Mouse (Mus musculus) hindbrain, embryonic 16.5 days (tissue): ENCODE data around the gene Ppp5c. TPM values are rescaled to one million over a fixed set of nuclear protein-coding genes. Genes with fewer than 3 reads are reported as not detected.

Source experiments
- ATAC-seq: fragments of 200-750 bp; cut with Nextera tagmentation; 2 replicates; pipeline ENCODE4 v1.8.0; 2017; ENCODE audit warnings: moderate TSS enrichment, moderate library complexity
- H3K27ac ChIP-seq: fragments of 300-500 bp; sonication (generic); 2 replicates; pipeline ENCODE4 v1.5.1; 2014; ENCODE audit warnings: low read depth, mild to moderate bottlenecking, control low read depth, low read length, moderate library complexity
- H3K27me3 ChIP-seq: fragments of 300-500 bp; sonication (generic); replicated peaks from 2 replicates; pipeline ENCODE4 v1.6.1; 2014; ENCODE audit warnings: low read length; ENCODE audit not compliant: control insufficient read depth, insufficient read depth
- H3K36me3 ChIP-seq: fragments of 300-500 bp; sonication (generic); 2 replicates; pipeline ENCODE4 v1.6.1; 2014; ENCODE audit warnings: mild to moderate bottlenecking, low read length, moderate library complexity, mixed read lengths; ENCODE audit not compliant: control insufficient read depth, insufficient read depth
- H3K4me1 ChIP-seq: fragments of 300-500 bp; sonication (generic); 2 replicates; pipeline ENCODE4 v1.6.1; 2014; ENCODE audit warnings: low read depth, low read length; ENCODE audit not compliant: control insufficient read depth, insufficient read depth
- H3K4me2 ChIP-seq: fragments of 300-500 bp; sonication (generic); 2 replicates; pipeline ENCODE4 v1.6.1; 2014; ENCODE audit warnings: mild to moderate bottlenecking, low read length, control low read depth, moderate library complexity
- H3K4me3 ChIP-seq: fragments of 300-500 bp; sonication (generic); 2 replicates; pipeline ENCODE4 v1.5.1; 2014; ENCODE audit warnings: mild to moderate bottlenecking, low read length, control low read depth, moderate library complexity
- H3K9ac ChIP-seq: fragments of 300-500 bp; sonication (generic); 2 replicates; pipeline ENCODE4 v1.6.1; 2014; ENCODE audit warnings: low read depth, mild to moderate bottlenecking, control low read depth, low read length, moderate library complexity
- H3K9me3 ChIP-seq: fragments of 300-500 bp; sonication (generic); 2 replicates; pipeline ENCODE4 v1.6.1; 2014; ENCODE audit warnings: mild to moderate bottlenecking, low read length, moderate library complexity; ENCODE audit not compliant: control insufficient read depth
- WGBS: fragments of 180-500 bp; shearing (Covaris S2); extraction: QIAGEN DNeasy Blood & Tissue Kit; methylation state at CpG from one replicate; pipeline ENCODE4 v1.1.7; 2014; 5-methylcytosine and 5-hydroxymethylcytosine counted together
- polyA plus RNA-seq: library from polyadenylated mRNA; unstranded; fragments of >200 nt; fragmentation: Nextera tagmentation; extraction: Ambion mirVana; gene quantifications from 2 replicates; pipeline ENCODE4 v1.2.1, GENCODE M21; 2015

Gene Ppp5c
- polyA plus RNA-seq, 1 experiment from 2014 or later, result 138 TPM

DNA sequence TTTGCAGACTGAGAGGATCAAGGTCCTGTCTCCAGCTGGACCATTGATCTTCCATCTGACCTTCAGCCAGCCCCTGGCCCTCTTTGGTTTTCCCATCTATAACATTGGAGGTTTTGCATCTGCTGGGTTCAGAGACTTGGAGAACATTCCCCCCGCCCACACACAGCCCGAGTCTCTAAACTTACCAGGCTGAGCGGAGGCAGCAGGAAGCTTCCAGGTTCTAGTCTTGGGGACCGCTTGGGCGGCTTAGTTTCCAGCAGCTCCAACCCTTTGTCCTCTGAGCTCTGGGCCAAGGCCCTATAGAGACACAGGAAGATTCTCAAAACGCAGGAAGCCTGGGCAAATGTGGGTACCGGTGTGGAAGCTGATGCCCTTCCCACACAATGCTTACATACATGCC lies 11.6 kb upstream of the Ppp5c start:
- no peak overlapping the region for H3K9ac ChIP-seq
- H3K27ac ChIP-seq, result no peak overlapping the region
- ATAC-seq, result no peak
- H3K4me1 ChIP-seq, result no peaks in the 10 kb centered on the region
- H3K4me3 ChIP-seq, result no peak overlapping the region
- no peaks in the 10 kb centered on the region for H3K27me3 ChIP-seq
- 88% methylated on average over 7 of the region's 7 CpGs for WGBS
- no peaks in the 10 kb centered on the region for H3K9me3 ChIP-seq
- H3K36me3 ChIP-seq, result peaks cover 2% of the 10 kb centered on the region; the same call in 1 of the 2 replicates
- H3K4me2 ChIP-seq, result no peak overlapping the region

DNA sequence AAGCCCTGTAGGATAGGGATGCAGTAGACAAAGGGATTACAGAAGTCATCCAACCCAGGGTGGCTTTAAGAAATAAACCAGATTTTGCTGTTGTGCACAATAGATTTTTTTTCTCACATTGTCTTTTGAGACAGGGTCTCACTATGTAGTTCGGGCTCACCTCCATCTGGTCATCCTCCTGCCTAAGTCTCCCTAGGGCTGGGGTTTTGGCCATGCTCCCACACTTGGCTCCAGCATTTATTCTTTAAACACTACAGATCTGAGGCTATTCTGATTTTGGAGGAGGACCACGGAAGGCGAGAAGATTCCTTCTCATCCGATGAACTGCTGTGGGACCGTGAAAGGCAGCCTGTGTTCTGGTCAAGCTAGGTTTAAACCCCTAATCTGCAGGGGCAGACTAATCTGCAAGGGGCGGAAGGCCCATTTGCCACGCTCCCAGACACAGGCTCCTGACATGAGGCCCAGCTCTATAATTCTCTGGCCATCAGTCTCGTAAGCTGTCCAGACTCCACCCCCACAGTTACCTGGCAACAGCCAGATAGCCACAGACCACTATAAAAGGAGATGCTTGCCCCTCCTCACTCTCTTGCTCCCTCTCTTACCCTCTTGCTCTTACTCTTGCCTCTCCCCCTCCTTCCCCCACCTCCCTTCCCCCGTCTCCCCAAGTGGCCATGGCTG lies 10.4 kb upstream of the Ppp5c start:
- peak; percentile 71 for ATAC-seq
- H3K27ac ChIP-seq, result peak overlapping the region; percentile 34; the same call in 1 of the 2 replicates
- H3K4me2 ChIP-seq, result no peak overlapping the region
- H3K9ac ChIP-seq, result no peak overlapping the region
- 33% methylated on average over 9 of the region's 9 CpGs for WGBS
- no peaks in the 10 kb centered on the region for H3K27me3 ChIP-seq
- no peaks in the 10 kb centered on the region for H3K4me1 ChIP-seq
- no peaks in the 10 kb centered on the region for H3K36me3 ChIP-seq
- H3K9me3 ChIP-seq, result no peaks in the 10 kb centered on the region
- H3K4me3 ChIP-seq, result no peak overlapping the region

DNA sequence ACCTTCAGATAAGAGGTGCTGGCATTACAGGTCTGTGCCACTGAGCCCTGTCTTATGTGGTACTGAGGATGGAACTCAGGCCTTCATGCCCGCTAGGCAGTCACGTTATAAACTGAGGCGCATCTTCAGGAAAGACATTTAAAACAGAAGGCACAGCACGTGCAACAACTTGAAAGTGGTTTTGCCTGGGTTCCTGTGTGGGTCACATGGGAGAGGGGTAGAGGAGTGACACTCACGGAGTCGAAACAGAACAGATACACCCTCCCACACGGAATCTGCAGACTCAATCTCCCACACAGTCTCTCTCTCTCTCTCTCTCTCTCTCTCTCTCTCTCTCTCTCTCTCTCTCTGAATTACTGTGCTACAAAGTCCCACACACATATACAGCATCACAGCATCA lies 2.5 kb upstream of the Ppp5c start:
- Histone ChIP-seq H3K9me3 (no peaks in the 10 kb centered on the region), H3K4me1 (peaks cover 14% of the 10 kb centered on the region), H3K9ac (no peak overlapping the region), H3K36me3 (no peaks in the 10 kb centered on the region), H3K4me2 (no peak overlapping the region), H3K27me3 (no peaks in the 10 kb centered on the region; the same call in 1 of the 2 replicates), H3K27ac (no peak overlapping the region), H3K4me3 (no peak overlapping the region)
- no peak for ATAC-seq
- 80% methylated on average over 7 of the region's 7 CpGs for WGBS

DNA sequence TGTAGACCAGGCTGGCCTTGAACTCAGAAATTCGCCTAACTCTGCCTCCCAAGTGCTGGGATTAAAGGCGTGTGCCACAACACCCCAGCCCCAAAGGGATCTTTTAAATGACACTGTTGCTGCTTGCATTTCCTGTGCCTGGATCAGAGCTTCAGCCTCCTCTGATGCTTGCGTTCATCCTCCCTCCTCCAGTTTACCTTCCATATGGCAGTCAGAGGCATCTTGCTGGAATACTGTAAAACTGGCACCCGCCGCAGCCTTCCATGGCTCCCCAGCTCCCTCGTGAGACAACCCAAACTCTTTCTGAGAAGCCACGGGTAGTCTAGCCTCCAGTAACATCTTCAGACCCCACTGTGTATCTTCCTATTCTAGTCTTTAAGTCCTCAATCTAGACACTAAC lies 1.2 kb upstream of the Ppp5c start:
- 70% methylated on average over 7 of the region's 7 CpGs for WGBS
- H3K4me3 ChIP-seq, result no peak overlapping the region
- H3K27ac ChIP-seq, result no peak overlapping the region
- H3K27me3 ChIP-seq, result no peaks in the 10 kb centered on the region; the same call in 1 of the 2 replicates
- peaks cover 20% of the 10 kb centered on the region for H3K4me1 ChIP-seq
- no peak overlapping the region for H3K9ac ChIP-seq
- H3K4me2 ChIP-seq, result no peak overlapping the region
- peaks cover 3% of the 10 kb centered on the region; the same call in 1 of the 2 replicates for H3K36me3 ChIP-seq
- ATAC-seq, result no peak
- no peaks in the 10 kb centered on the region for H3K9me3 ChIP-seq

DNA sequence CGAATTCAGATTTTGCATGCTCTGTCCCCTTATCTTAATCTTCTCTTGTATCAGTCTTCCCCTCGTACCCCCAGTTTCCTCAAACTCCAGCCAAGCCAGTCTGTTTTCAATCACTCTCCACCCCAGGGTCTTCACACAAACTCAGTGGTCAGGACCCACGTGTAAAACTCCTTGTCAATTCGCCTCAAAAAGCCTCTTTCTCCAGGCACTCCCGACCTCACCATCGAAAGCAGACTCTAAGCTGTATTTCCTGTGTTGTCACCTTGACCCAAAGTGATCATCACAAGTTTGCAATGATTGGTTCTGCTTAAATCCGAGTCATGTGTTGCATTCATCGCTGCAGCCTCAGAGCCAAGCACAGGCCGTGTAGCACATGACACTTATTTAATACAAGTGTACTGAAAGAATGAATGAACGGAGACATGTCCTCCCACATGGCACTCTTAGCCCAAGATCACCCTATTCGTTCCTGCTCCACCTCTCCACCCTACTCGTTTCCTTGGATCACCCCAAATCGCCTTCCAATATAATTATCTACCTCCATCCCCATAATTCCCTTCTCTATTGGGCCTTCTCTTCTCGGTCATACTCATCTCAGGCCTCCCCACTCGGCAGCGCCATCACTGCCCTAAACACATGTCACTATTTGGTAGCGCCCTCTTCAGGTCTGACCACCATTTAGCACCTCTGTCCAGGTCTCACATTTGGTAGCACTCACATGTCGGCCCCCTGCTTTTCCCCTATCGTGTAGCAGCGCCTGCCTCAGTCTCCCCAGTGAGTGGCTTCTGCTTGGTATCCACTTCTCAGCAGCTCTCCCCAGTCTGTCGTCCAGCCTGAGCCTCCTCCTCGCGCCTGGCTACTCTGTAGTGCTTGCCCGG lies 775 bp downstream of the Ppp5c start:
- H3K4me3 ChIP-seq, result peak overlapping the region; percentile 85
- 9% methylated on average over 24 of the region's 24 CpGs for WGBS
- H3K36me3 ChIP-seq, result peaks cover 13% of the 10 kb centered on the region
- no peaks in the 10 kb centered on the region; the same call in 1 of the 2 replicates for H3K27me3 ChIP-seq
- H3K9me3 ChIP-seq, result no peaks in the 10 kb centered on the region
- H3K9ac ChIP-seq, result peak overlapping the region; percentile 88
- peak overlapping the region; percentile 79 for H3K27ac ChIP-seq
- peaks cover 20% of the 10 kb centered on the region for H3K4me1 ChIP-seq
- peak overlapping the region; percentile 56 for H3K4me2 ChIP-seq
- peak; percentile 8; the same call in 1 of the 2 replicates for ATAC-seq

DNA sequence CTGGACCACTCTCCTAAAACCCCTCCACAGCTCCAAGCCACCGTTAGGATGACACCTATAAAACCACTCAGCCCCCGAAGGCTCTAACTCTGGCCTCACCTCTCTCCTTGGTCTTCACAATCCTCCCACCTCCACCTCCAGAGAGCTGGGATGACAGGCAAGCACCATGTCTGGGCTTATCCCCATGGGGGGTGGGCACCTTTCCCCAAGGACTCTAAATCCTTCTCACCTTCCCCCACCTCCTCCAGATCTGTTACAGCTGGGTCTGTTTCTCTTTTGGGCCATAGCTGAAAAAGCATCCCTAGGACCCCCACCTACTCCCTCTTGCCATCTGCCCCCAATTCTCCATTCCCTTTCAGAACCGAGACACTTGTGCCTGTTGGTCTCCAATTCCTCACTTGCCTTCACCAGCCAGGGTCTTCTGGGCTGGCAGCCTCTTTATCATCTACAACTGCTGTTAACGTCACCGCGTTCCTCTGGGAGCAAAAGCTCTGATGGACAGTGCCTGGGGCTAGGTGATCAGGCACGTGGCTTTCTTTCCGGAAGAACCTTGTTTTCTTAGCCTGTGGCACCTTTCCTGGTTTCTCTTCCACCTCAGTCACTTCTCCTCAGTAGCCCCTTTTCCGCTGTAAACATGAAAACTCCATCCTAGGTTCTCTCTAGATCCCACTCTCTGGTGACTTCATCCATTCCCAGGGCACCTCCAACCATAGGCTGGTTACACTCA lies 1.7 kb downstream of the Ppp5c start:
- Histone ChIP-seq H3K27ac (no peak overlapping the region), H3K9ac (no peak overlapping the region; the same call in 1 of the 2 replicates), H3K27me3 (no peaks in the 10 kb centered on the region), H3K36me3 (peaks cover 19% of the 10 kb centered on the region), H3K9me3 (no peaks in the 10 kb centered on the region), H3K4me3 (peak overlapping the region; percentile 85), H3K4me1 (peaks cover 20% of the 10 kb centered on the region), H3K4me2 (peak overlapping the region; percentile 56)
- no peak for ATAC-seq
- WGBS, result 76% methylated on average over 9 of the region's 9 CpGs

DNA sequence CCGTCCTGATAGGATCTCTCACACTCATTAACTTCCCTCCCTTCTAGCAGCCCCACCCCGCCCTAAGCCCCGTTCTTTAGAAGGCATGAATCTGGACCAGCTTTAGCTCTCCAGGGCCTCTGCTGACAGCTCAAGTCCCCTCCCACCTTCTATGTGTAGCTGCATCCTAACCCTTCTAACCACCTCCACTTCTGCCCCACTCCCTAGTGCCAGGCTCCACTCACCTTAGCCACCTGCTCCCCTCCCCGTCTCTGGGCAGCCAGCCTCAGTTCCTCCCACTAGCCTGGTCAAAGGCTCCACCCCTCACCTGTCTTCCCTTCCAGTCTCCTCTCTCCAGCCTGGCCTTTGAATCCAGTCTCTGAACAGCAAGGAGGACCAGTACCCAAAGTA lies 2.2 kb downstream of the Ppp5c start:
- no peak for ATAC-seq
- no peaks in the 10 kb centered on the region for H3K9me3 ChIP-seq
- H3K4me2 ChIP-seq, result no peak overlapping the region
- no peak overlapping the region; the same call in 1 of the 2 replicates for H3K9ac ChIP-seq
- peaks cover 25% of the 10 kb centered on the region for H3K36me3 ChIP-seq
- H3K4me3 ChIP-seq, result no peak overlapping the region
- H3K27me3 ChIP-seq, result no peaks in the 10 kb centered on the region
- WGBS, result 76% methylated on average over 4 of the region's 4 CpGs
- no peak overlapping the region for H3K27ac ChIP-seq
- H3K4me1 ChIP-seq, result peaks cover 20% of the 10 kb centered on the region

DNA sequence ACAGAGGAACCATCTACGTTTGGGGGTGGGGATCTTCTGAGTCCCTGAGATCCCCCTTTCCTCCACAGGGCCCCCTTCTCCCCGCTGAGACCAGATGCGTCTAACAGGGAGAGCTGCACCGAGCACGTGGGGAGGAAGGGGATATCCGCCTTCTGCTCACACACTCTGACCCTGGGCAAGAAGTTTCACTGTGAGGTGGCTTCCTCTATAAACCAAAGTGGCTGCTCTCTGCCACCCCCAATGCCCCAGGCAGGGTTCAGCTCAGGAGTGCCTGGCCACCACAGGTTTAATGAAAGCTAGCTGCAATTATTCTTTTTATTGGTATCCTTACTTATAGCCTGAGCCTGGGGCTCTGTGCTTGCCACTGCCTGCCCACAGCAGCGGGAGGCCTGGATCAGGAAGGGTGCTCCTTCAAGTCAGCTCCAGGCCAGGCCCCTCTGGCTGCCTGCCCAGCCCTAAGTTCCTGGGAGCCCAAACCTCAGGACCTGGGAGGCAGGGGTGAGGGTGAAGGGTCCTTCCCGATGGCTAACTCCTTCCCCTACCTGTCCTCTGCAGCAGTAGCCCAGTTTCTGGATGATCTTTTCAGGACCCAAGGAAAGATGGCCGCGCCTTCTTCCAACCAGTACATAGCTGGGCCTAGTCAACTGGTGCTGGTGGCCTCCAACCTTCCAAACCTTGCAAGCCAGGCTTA lies 2.8 kb downstream of the Ppp5c start:
- no peaks in the 10 kb centered on the region for H3K27me3 ChIP-seq
- peaks cover 29% of the 10 kb centered on the region for H3K36me3 ChIP-seq
- H3K4me1 ChIP-seq, result peaks cover 20% of the 10 kb centered on the region
- no peak for ATAC-seq
- H3K9me3 ChIP-seq, result no peaks in the 10 kb centered on the region
- 88% methylated on average over 10 of the region's 10 CpGs for WGBS
- H3K4me3 ChIP-seq, result no peak overlapping the region
- no peak overlapping the region for H3K9ac ChIP-seq
- H3K4me2 ChIP-seq, result no peak overlapping the region
- H3K27ac ChIP-seq, result peak overlapping the region; percentile 31; the same call in 1 of the 2 replicates
